Comparison of ENCODE assay signal across 30 mouse cellular contexts in the genomic region with DNA sequence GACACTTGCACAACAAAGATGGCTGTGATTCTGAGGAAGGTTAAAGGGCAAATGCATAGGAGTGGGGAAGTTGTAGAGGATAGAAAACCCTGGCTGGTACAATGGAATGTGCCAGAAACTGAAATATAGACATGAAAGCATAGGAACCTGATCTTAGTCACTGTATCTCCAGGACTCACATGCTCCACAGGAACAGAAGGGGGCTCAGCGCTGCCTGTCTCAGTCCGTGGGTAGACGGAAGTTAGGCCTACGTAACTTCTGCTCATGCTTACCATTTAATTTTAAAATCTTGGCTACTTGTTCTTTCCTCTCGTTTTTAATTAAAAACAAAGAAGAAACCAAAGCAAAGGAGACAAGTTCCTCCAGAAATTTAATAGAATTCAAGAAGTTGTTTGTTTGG. TPM values are rescaled to one million over a fixed set of nuclear protein-coding genes. Genes with fewer than 3 reads are reported as not detected.
A peak's percentile ranks its signal among the peaks of the same experiment; 100 is the strongest.
DNase-seq lines count a peak whose midpoint lies in the region; ATAC-seq lines count a peak whose summit lies in the region.
"Had no signal": no experiment of that assay in that cellular context is flagged by ENCODE, and none has a peak within 500 bp of the region (broad histone marks: within the 10 kb centered on the region; RNA-seq: fewer than 3 reads in every experiment).

No protein-coding gene starts in this region.

- no peak overlapping the region for H3K4me2 ChIP-seq in forebrain, embryonic 13.5 days
- H3K4me2 ChIP-seq in forebrain, embryonic 15.5 days (replicated peaks): no peak overlapping the region
- H3K4me2 ChIP-seq: embryonic facial prominence, embryonic 13.5 days; forebrain, embryonic 12.5 days; heart, embryonic 15.5 days; hindbrain, embryonic 15.5 days; intestine, embryonic 15.5 days; limb, embryonic 12.5 days; liver, embryonic 11.5 days; neural tube, embryonic 15.5 days; stomach, embryonic 15.5 days had no signal

- no peaks in the 10 kb centered on the region for H3K4me1 ChIP-seq in forebrain, embryonic 13.5 days
- H3K4me1 ChIP-seq in forebrain, embryonic 15.5 days: no peaks in the 10 kb centered on the region
- H3K4me1 ChIP-seq: forebrain, embryonic 12.5 days; heart, embryonic 15.5 days; hindbrain, embryonic 15.5 days; intestine, embryonic 15.5 days; limb, embryonic 12.5 days; midbrain, embryonic 10.5 days; neural tube, embryonic 15.5 days; stomach, embryonic 15.5 days had no signal

- H3K9me3 ChIP-seq in forebrain, embryonic 13.5 days (replicated peaks): no peaks in the 10 kb centered on the region
- H3K9me3 ChIP-seq in forebrain, embryonic 15.5 days: no peaks in the 10 kb centered on the region
- H3K9me3 ChIP-seq: embryonic facial prominence, embryonic 13.5 days; forebrain, embryonic 12.5 days; heart, embryonic 15.5 days; hindbrain, embryonic 15.5 days; intestine, embryonic 15.5 days; limb, embryonic 12.5 days; midbrain, embryonic 10.5 days; neural tube, embryonic 15.5 days; stomach, embryonic 15.5 days had no signal

- no peak overlapping the region for H3K4me3 ChIP-seq in forebrain, embryonic 13.5 days
- no peak overlapping the region for H3K4me3 ChIP-seq in forebrain, embryonic 15.5 days
- H3K4me3 ChIP-seq: embryonic facial prominence, embryonic 13.5 days; erythroblast, embryonic 14.5 days; forebrain, embryonic 12.5 days; gastrocnemius, adult 2 months; heart, embryonic 15.5 days; hindbrain, embryonic 15.5 days; intestine, embryonic 15.5 days; limb, embryonic 12.5 days; midbrain, embryonic 10.5 days; neural tube, embryonic 15.5 days; stomach, embryonic 15.5 days had no signal

- DNase-seq in left cerebral cortex, adult 18-20 months (ENCODE audit: low spot score in 2 of 2): peak; percentile 44 to 50
- DNase-seq in left cerebral cortex, adult 11 months (ENCODE audit: low spot score): no peak
- peak; percentile 35 to 49 for DNase-seq in layer of hippocampus, adult 8-10 months (ENCODE audit: low spot score in 2 of 2)
- peak; percentile 54 to 91 for DNase-seq in left cerebral cortex, postnatal 25 days (ENCODE audit: low spot score in 2 of 2)
- peak; percentile 49 to 58 for DNase-seq in right cerebral cortex, postnatal 36 days (ENCODE audit: low spot score in 2 of 2)
- DNase-seq: adrenal gland, adult 8-10 months; cerebellum, adult 8-10 months; cerebellum, postnatal 36 days; embryo, embryonic 11 days; gastrocnemius, adult 2 months; heart, postnatal 4 days; kidney, adult 8-10 months; kidney, postnatal 10 days; lung, adult 18-20 months; lung, postnatal 10 days; thymus, adult 2 months; thymus, postnatal 4 days had no signal

- H3K27me3 ChIP-seq in forebrain, embryonic 13.5 days: no peaks in the 10 kb centered on the region
- no peaks in the 10 kb centered on the region for H3K27me3 ChIP-seq in forebrain, embryonic 15.5 days
- H3K27me3 ChIP-seq: embryonic facial prominence, embryonic 13.5 days; forebrain, embryonic 12.5 days; heart, embryonic 15.5 days; hindbrain, embryonic 15.5 days; intestine, embryonic 15.5 days; limb, embryonic 12.5 days; neural tube, embryonic 15.5 days; stomach, embryonic 15.5 days had no signal

- 90% methylated on average over 5 of the region's 5 CpGs for WGBS in forebrain, embryonic 13.5 days
- WGBS in forebrain, embryonic 15.5 days: 90% methylated on average over 5 of the region's 5 CpGs

- no peak for ATAC-seq in forebrain, embryonic 13.5 days
- no peak for ATAC-seq in forebrain, embryonic 15.5 days (replicated peaks)
- ATAC-seq: intestine, embryonic 15.5 days had no signal

- no peaks in the 10 kb centered on the region for H3K36me3 ChIP-seq in forebrain, embryonic 13.5 days (ENCODE audit: poor library complexity, severe bottlenecking)
- no peaks in the 10 kb centered on the region for H3K36me3 ChIP-seq in forebrain, embryonic 15.5 days
- H3K36me3 ChIP-seq: embryonic facial prominence, embryonic 13.5 days; forebrain, embryonic 12.5 days; heart, embryonic 15.5 days; hindbrain, embryonic 15.5 days; intestine, embryonic 15.5 days; limb, embryonic 12.5 days; midbrain, embryonic 10.5 days; neural tube, embryonic 15.5 days; stomach, embryonic 15.5 days had no signal

- no peak overlapping the region for H3K27ac ChIP-seq in forebrain, embryonic 13.5 days
- H3K27ac ChIP-seq in forebrain, embryonic 15.5 days (replicated peaks): no peak overlapping the region
- H3K27ac ChIP-seq: embryonic facial prominence, embryonic 13.5 days; forebrain, embryonic 12.5 days; gastrocnemius, adult 2 months; heart, embryonic 15.5 days; hindbrain, embryonic 15.5 days; intestine, embryonic 15.5 days; limb, embryonic 12.5 days; midbrain, embryonic 10.5 days; stomach, embryonic 15.5 days had no signal

- no peak overlapping the region for H3K9ac ChIP-seq in forebrain, embryonic 13.5 days
- H3K9ac ChIP-seq in forebrain, embryonic 15.5 days (replicated peaks): no peak overlapping the region
- H3K9ac ChIP-seq: embryonic facial prominence, embryonic 13.5 days; forebrain, embryonic 12.5 days; heart, embryonic 15.5 days; hindbrain, embryonic 15.5 days; intestine, embryonic 15.5 days; limb, embryonic 12.5 days; neural tube, embryonic 15.5 days; stomach, embryonic 15.5 days had no signal

- intact Hi-C loops in left cerebral cortex, postnatal 25 days (cut with DNase I): no loop called here

RNA-seq across cellular contexts. Expression of a gene that starts 20.0 kb away (rescaled TPM):
- 10 to 100 TPM; 26.9 to 28.1 TPM for total RNA-seq in left cerebral cortex, adult 18-20 months (2021)
- total RNA-seq in layer of hippocampus, adult 8-10 months (2022): 10 to 100 TPM; 25.1 to 33.0 (median 28.7) TPM
- 10 to 100 TPM; 28.6 to 30.3 TPM for total RNA-seq in left cerebral cortex, postnatal 25 days (2021)
- 40.1 and 44.2 TPM in 2 replicates for polyA plus RNA-seq in forebrain, embryonic 13.5 days (2015; fragmentation: Nextera tagmentation; extraction: Ambion mirVana)
- 42.2 and 43.0 TPM in 2 replicates for polyA plus RNA-seq in forebrain, embryonic 15.5 days (2015; fragmentation: Nextera tagmentation; extraction: Ambion mirVana)
